Mouse (Mus musculus) E14TG2a.4 (cell line): ENCODE measurements around the gene Gm5431.

ENCODE experiments used
- CTCF ChIP-seq: conservative IDR thresholded peaks from 2 replicates; pipeline ENCODE4 v1.5.1; 2014; ENCODE audit warnings: low read length
- NANOG ChIP-seq: IDR thresholded peaks from 2 replicates; pipeline ENCODE4 v1.6.1; 2014; ENCODE audit warnings: borderline replicate concordance, low read length, mixed read lengths
- POU5F1 ChIP-seq: IDR thresholded peaks from 2 replicates; pipeline ENCODE4 v1.6.1; 2014; ENCODE audit warnings: low read length, borderline replicate concordance

DNA sequence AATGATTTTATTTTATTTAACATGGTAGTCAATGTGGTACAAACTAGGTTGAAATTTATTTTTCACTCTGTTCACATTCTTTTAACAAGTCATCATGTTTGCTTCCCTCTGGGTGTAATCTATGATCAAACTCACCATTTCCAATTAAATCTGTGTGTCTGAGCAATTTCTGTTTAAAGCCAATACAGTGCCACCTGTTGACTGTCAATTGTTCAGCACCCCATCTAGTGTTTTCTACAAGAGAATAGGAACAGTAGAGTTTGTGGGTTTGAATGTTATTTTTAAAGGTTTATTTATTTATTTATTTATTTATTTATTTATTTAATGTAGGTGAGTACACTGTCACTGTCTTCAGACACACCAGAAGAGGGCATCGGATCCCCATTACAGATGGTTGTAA, 25.3 kb downstream of the Gm5431 start:
- TF ChIP-seq CTCF (no peak), POU5F1 (no peak), NANOG (no peak)
